Mouse (Mus musculus) liver, embryonic 12.5 days (tissue): ENCODE measurements at regions not wholly inside any gene's neighbourhood (a gene's known extent, or its start where the extent isn't known, plus 50 kb on each side); places are given as distances from the start of the nearest gene placed in this dataset.

Source experiments
- microRNA counts: library from miRNA; unstranded; fragments of <30 nt; microRNA quantifications from one replicate; lab custom pipeline; 2017
- microRNA-seq: library from miRNA; unstranded; fragments of <30 nt; microRNA quantifications from one replicate; pipeline ENCODE4, GENCODE M21; 2017

MicroRNAs in the stretch of these regions (microRNA counts, 519-probe panel; counts per million panel counts)
- microRNA mmu-miR-205 (lab: Ali Mortazavi, UCI), result 3,868 counts per million, percentile 78 among the panel's probes with 10 or more counts

Small RNA genes lying in the stretch of these regions (microRNA-seq; reads per million reads assigned to microRNA genes)
- 186 reads per million, percentile 56 among the genes with 10 or more reads in this experiment for gene Mir205
